Mouse (Mus musculus): ENCODE measurements around the gene Paxbp1. TPM values are rescaled to one million over a fixed set of nuclear protein-coding genes. Genes with fewer than 3 reads are reported as not detected.

Paxbp1 gene
- polyA plus RNA-seq, 1 experiment from 2014 or later = 105 TPM

- Histone ChIP-seq H3K4me3 (replicated peaks) (no peak overlapping the region), H3K4me1 (peaks cover 8% of the 10 kb centered on the region), H3K9me3 (no peaks in the 10 kb centered on the region), H3K27ac (no peak overlapping the region), H3K4me2 (no peak overlapping the region), H3K9ac (no peak overlapping the region), H3K27me3 (peaks cover 13% of the 10 kb centered on the region), H3K36me3 (replicated peaks) (no peaks in the 10 kb centered on the region)
- peak; percentile 18; the same call in 1 of the 2 replicates for ATAC-seq (ENCODE audit: low FRiP score)
- 27% methylated on average over 12 of the region's 12 CpGs for WGBS
These were observed 24.6 kb upstream of the Paxbp1 start for GRCm38 (mm10) chr16:91068969-91069368.

DNA sequence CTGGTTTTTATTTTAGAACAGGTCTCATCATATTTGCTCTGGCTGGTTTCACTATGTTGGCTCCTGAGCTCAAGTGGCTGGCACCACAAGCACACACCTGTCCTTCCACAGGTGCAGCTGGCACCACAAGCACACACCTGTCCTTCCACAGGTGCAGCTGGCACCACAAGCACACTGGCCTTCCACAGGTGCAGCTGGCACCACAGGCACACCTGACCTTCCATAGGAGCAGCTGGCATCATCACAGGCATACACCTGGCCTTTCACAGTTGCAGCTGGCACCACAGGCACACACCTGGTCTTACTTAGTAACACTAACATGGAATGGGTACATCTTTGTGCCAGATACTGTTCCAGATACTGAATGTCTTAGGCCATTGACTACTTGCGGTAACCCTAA lies 22.8 kb upstream of the Paxbp1 start:
- H3K4me3 ChIP-seq (replicated peaks) = no peak overlapping the region
- no peaks in the 10 kb centered on the region for H3K9me3 ChIP-seq
- H3K4me2 ChIP-seq = no peak overlapping the region
- peaks cover 9% of the 10 kb centered on the region for H3K27me3 ChIP-seq
- no peak overlapping the region for H3K9ac ChIP-seq
- WGBS = 98% methylated on average over 1 of the region's 1 CpGs
- ATAC-seq (ENCODE audit: low FRiP score) = no peak
- peaks cover 8% of the 10 kb centered on the region for H3K4me1 ChIP-seq
- H3K27ac ChIP-seq = no peak overlapping the region
- no peaks in the 10 kb centered on the region for H3K36me3 ChIP-seq (replicated peaks)

DNA sequence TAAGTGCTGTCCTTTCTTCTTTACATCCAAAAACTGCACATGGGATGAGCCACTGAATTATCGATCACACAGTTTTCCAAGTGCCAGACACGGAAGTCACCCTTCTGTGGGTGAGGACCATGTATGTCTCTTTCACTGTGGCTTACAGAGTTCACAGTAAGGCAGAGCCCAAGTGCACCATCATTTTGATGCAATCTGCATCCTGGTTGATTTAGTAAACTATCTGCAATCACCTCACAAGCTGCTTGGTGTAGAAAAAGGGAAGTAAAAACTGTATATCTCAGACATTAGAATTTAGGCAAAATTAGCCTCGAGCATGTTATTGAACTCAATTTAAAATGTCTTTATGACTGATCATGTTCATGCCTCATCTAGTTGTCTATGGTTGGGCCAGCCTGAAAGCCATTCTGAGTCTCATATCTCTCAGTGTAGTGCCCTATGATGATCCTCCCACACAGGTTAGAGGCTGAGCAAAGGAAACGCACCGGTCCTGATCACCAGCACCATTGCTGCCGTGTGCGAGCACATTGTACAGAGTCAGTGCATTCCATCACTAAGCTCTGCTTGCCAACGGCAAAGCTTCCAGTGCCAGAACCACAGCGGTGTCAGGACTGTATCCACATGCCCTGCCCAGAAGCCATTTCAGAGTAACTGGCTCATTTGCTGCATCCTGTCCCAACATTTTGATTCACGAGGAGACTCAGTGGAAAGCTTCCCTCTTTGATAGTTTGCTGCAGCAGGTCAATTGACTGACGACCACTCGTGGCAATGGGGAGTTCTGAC lies 20.4 kb upstream of the Paxbp1 start:
- Histone ChIP-seq H3K27ac (no peak overlapping the region), H3K9ac (no peak overlapping the region), H3K4me3 (replicated peaks) (no peak overlapping the region), H3K4me2 (no peak overlapping the region), H3K36me3 (replicated peaks) (no peaks in the 10 kb centered on the region), H3K27me3 (peaks cover 5% of the 10 kb centered on the region; the same call in 1 of the 2 replicates), H3K4me1 (peaks cover 8% of the 10 kb centered on the region), H3K9me3 (no peaks in the 10 kb centered on the region)
- 87% methylated on average over 12 of the region's 12 CpGs for WGBS
- no peak for ATAC-seq (ENCODE audit: low FRiP score)

DNA sequence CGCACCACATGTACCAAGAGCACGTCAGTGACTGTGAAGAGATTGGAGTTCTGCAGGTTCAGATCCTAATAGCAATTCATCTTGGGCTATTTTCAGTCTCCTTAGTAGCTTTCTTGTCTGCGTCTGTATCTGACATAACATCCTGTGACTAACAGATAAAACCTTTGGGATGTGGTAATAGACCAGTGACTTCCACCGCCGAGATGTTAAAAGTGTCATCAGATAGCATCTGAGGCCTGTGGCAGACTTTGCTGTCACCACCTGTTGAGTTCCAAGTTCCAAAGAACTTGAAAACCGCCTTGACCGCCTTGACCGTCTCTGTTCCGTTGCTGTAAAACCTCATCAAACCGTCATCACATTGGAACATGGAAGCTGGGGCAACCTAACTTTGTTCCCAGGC lies 19.4 kb upstream of the Paxbp1 start:
- ATAC-seq (ENCODE audit: low FRiP score) = no peak
- no peak overlapping the region for H3K27ac ChIP-seq

GRCm38 (mm10) chr16:91061531-91062318 lies 17.4 kb upstream of the Paxbp1 start:
- ATAC-seq (ENCODE audit: low FRiP score) = no peak
- H3K27ac ChIP-seq = no peak overlapping the region
- no peak overlapping the region for H3K4me2 ChIP-seq
- H3K27me3 ChIP-seq = peaks cover 8% of the 10 kb centered on the region; the same call in 1 of the 2 replicates
- no peak overlapping the region for H3K4me3 ChIP-seq (replicated peaks)
- H3K9me3 ChIP-seq = no peaks in the 10 kb centered on the region
- no peak overlapping the region for H3K9ac ChIP-seq
- WGBS = 93% methylated on average over 13 of the region's 13 CpGs
- no peaks in the 10 kb centered on the region for H3K36me3 ChIP-seq (replicated peaks)
- no peaks in the 10 kb centered on the region for H3K4me1 ChIP-seq

More for the DNA sequence above, 19.4 kb upstream of the Paxbp1 start:
- H3K9ac ChIP-seq = no peak overlapping the region
- no peak overlapping the region for H3K4me2 ChIP-seq
- H3K4me3 ChIP-seq (replicated peaks) = no peak overlapping the region
- H3K36me3 ChIP-seq (replicated peaks) = no peaks in the 10 kb centered on the region
- peaks cover 5% of the 10 kb centered on the region; the same call in 1 of the 2 replicates for H3K27me3 ChIP-seq
- H3K9me3 ChIP-seq = no peaks in the 10 kb centered on the region
- peaks cover 2% of the 10 kb centered on the region for H3K4me1 ChIP-seq
- WGBS = 96% methylated on average over 10 of the region's 10 CpGs

- Histone ChIP-seq H3K9ac (no peak overlapping the region), H3K4me3 (replicated peaks) (no peak overlapping the region), H3K9me3 (no peaks in the 10 kb centered on the region), H3K36me3 (replicated peaks) (no peaks in the 10 kb centered on the region), H3K27me3 (peaks cover 11% of the 10 kb centered on the region; the same call in 1 of the 2 replicates), H3K4me2 (no peak overlapping the region), H3K27ac (no peak overlapping the region), H3K4me1 (no peaks in the 10 kb centered on the region)
- WGBS = 85% methylated on average over 6 of the region's 6 CpGs
- no peak for ATAC-seq (ENCODE audit: low FRiP score)
These were observed 13.4 kb upstream of the Paxbp1 start for GRCm38 (mm10) chr16:91057741-91058140.

DNA sequence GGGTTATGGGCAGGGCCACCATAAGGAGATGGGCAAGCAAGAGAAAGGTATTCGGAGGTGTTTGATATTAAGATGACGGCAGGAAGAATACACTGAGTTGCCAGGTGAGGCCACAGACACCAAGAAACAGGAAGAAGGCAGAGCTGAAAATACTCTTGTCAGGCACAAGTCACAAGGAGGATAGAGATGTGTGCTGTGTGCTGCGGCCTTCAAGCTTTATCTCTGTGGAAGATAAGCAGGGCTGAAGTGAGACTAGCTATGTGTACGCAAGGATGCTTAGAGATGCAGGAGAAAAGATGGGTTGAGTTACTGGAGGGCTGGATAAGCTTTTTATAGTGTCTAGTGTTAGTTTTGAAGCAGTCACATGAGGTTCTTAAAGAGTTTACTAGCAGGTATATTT lies 12.9 kb upstream of the Paxbp1 start:
- H3K9me3 ChIP-seq = no peaks in the 10 kb centered on the region
- no peak overlapping the region for H3K9ac ChIP-seq
- H3K4me3 ChIP-seq (replicated peaks) = no peak overlapping the region
- H3K27me3 ChIP-seq = peaks cover 11% of the 10 kb centered on the region; the same call in 1 of the 2 replicates
- no peaks in the 10 kb centered on the region for H3K4me1 ChIP-seq
- no peak for ATAC-seq (ENCODE audit: low FRiP score)
- 87% methylated on average over 4 of the region's 4 CpGs for WGBS
- no peak overlapping the region for H3K4me2 ChIP-seq
- H3K27ac ChIP-seq = no peak overlapping the region
- H3K36me3 ChIP-seq (replicated peaks) = no peaks in the 10 kb centered on the region

- Histone ChIP-seq H3K27ac (no peak overlapping the region), H3K4me2 (no peak overlapping the region), H3K27me3 (peaks cover 11% of the 10 kb centered on the region; the same call in 1 of the 2 replicates), H3K4me1 (no peaks in the 10 kb centered on the region), H3K36me3 (replicated peaks) (no peaks in the 10 kb centered on the region), H3K9me3 (no peaks in the 10 kb centered on the region), H3K9ac (no peak overlapping the region), H3K4me3 (replicated peaks) (no peak overlapping the region)
- WGBS = 50% methylated on average over 16 of the region's 16 CpGs
- ATAC-seq (ENCODE audit: low FRiP score) = no peak
These were observed 11.9 kb upstream of the Paxbp1 start for GRCm38 (mm10) chr16:91056043-91056821.

- ATAC-seq (ENCODE audit: low FRiP score) = no peak
- no peak overlapping the region for H3K4me3 ChIP-seq (replicated peaks)
- no peak overlapping the region for H3K27ac ChIP-seq
- H3K4me2 ChIP-seq = no peak overlapping the region
- no peaks in the 10 kb centered on the region for H3K36me3 ChIP-seq (replicated peaks)
- WGBS = 89% methylated on average over 5 of the region's 5 CpGs
- H3K9me3 ChIP-seq = no peaks in the 10 kb centered on the region
- H3K27me3 ChIP-seq = peaks cover 11% of the 10 kb centered on the region; the same call in 1 of the 2 replicates
- H3K4me1 ChIP-seq = no peaks in the 10 kb centered on the region
- H3K9ac ChIP-seq = no peak overlapping the region
These were observed 10.8 kb upstream of the Paxbp1 start for GRCm38 (mm10) chr16:91055150-91055549.

- Histone ChIP-seq H3K4me3 (replicated peaks) (no peak overlapping the region), H3K9ac (no peak overlapping the region), H3K4me1 (no peaks in the 10 kb centered on the region), H3K27me3 (peaks cover 16% of the 10 kb centered on the region), H3K9me3 (no peaks in the 10 kb centered on the region), H3K4me2 (no peak overlapping the region), H3K27ac (no peak overlapping the region), H3K36me3 (replicated peaks) (no peaks in the 10 kb centered on the region)
- 54% methylated on average over 8 of the region's 8 CpGs for WGBS
- ATAC-seq (ENCODE audit: low FRiP score) = no peak
These were observed 9.3 kb upstream of the Paxbp1 start for GRCm38 (mm10) chr16:91053599-91053998.

DNA sequence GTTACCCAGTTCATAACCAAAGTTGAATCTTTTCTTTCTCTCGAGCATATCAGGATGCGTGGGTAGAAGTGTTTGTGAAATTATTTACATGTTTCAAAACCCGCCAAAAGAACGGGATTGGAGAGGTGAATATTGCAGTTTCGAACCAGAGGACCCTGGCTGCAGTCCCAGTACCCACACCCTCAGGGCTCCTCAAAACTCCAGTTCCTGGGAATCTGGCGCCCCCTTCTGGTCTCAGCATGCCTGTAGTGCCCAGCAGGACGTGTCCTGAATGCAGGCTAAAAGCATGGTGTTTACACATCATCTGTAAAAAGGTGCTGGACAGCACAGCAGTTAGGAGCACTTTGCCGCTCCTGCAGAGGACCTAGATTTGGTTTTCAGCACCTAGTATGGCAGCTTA lies 1.2 kb upstream of the Paxbp1 start:
- Histone ChIP-seq H3K27ac (no peak overlapping the region), H3K4me3 (replicated peaks) (peak overlapping the region; percentile 98; the same call in 1 of the 2 replicates), H3K36me3 (replicated peaks) (peaks cover 7% of the 10 kb centered on the region), H3K9me3 (no peaks in the 10 kb centered on the region), H3K27me3 (peaks cover 6% of the 10 kb centered on the region; the same call in 1 of the 2 replicates), H3K4me2 (peak overlapping the region; percentile 67; the same call in 1 of the 2 replicates), H3K4me1 (peaks cover 13% of the 10 kb centered on the region), H3K9ac (no peak overlapping the region)
- 60% methylated on average over 8 of the region's 8 CpGs for WGBS
- ATAC-seq (ENCODE audit: low FRiP score) = no peak

Data from forebrain, embryonic 12.5 days (tissue).